ENCODE assay signal across 24 mouse cellular contexts in genomic region chr6:65613924-65614585, GRCm38 (mm10). TPM values are rescaled to one million over a fixed set of nuclear protein-coding genes. Genes with fewer than 3 reads are reported as not detected.
DNase-seq lines count a peak whose midpoint lies in the region; ATAC-seq and TF ChIP-seq lines count a peak whose summit lies in the region.
"Had no signal": no experiment of that assay in that cellular context is flagged by ENCODE, and none has a peak within 500 bp of the region (broad histone marks: within the 10 kb centered on the region; RNA-seq: fewer than 3 reads in every experiment).

No protein-coding gene starts in this region.

- no peak for ATAC-seq in cerebellum, adult (ENCODE audit: insufficient number of reproducible peaks, low FRiP score, low TSS enrichment)
- peak; percentile 86 for ATAC-seq in granulocyte monocyte progenitor cell, adult 5-6 weeks (replicated peaks; ENCODE audit: poor library complexity, severe bottlenecking)
- peak; percentile 75 for ATAC-seq in megakaryocyte progenitor cell, adult 5-6 weeks (replicated peaks; ENCODE audit: poor library complexity)
- ATAC-seq in midbrain, embryonic 15.5 days (replicated peaks): no peak
- ATAC-seq: activated CD4-positive, CD25-positive, alpha-beta regulatory T cell, adult 4 months; forebrain, embryonic 14.5 days; intestine, embryonic 16.5 days; Patski had no signal

- in situ Hi-C loops in CH12.LX (cut with MboI; ENCODE audit: low pct_ligation_motif_present, low pct_unique_long_range_greater_than_20kb, low sequenced_read_pairs): no loop called here

- no peak for TF ChIP-seq CTCF in CH12.LX (conservative IDR thresholded peaks at IDR 0.05 in 1 of 2, IDR thresholded peaks at IDR 0.05 in 1 of 2; ENCODE audit: low read depth in 2 of 2, low read length in 2 of 2)

- H3K9me3 ChIP-seq in CH12.LX (replicated peaks; ENCODE audit: low read length): no peaks in the 10 kb centered on the region
- no peaks in the 10 kb centered on the region for H3K9me3 ChIP-seq in midbrain, embryonic 15.5 days
- H3K9me3 ChIP-seq: embryonic facial prominence, embryonic 15.5 days; forebrain, embryonic 10.5 days; heart, embryonic 15.5 days; hindbrain, embryonic 15.5 days had no signal

- H3K4me3 ChIP-seq in CH12.LX (replicated peaks in 1 of 3; ENCODE audit: low read depth in 2 of 3, low read length in 2 of 3, poor library complexity in 1 of 3): no peak overlapping the region
- no peak overlapping the region for H3K4me3 ChIP-seq in midbrain, embryonic 15.5 days
- H3K4me3 ChIP-seq: embryonic facial prominence, embryonic 15.5 days; erythroblast, embryonic 14.5 days; forebrain, embryonic 10.5 days; gastrocnemius, adult 2 months; heart, adult 2 months; heart, embryonic 15.5 days; hindbrain, embryonic 15.5 days had no signal

- peak overlapping the region; percentile 49 for H3K27ac ChIP-seq in CH12.LX (ENCODE audit: insufficient read depth, low read depth)
- no peak overlapping the region for H3K27ac ChIP-seq in midbrain, embryonic 15.5 days
- H3K27ac ChIP-seq: embryonic facial prominence, embryonic 15.5 days; forebrain, embryonic 10.5 days; gastrocnemius, adult 2 months; heart, adult 2 months; heart, embryonic 15.5 days; hindbrain, embryonic 15.5 days had no signal

- DNase-seq in cerebellum, postnatal 14 days: peak; percentile 20 to 56
- peak; percentile 59 for DNase-seq in CH12.LX (ENCODE audit: extremely low read depth)
- no peak for DNase-seq in adrenal gland, adult 2 months
- DNase-seq: adrenal gland, postnatal 36 days; embryo, embryonic 11 days; gastrocnemius, adult 2 months; gastrocnemius, postnatal 36 days; heart, adult 2 months; heart, postnatal 14 days had no signal

- TF ChIP-seq POLR2A in CH12.LX (IDR thresholded peaks at IDR 0.05; ENCODE audit: low read depth, low read length): 0 out of 2 replicates have a peak, but pooled peaks have one; percentile 28

- TF ChIP-seq RAD21 in CH12.LX (IDR thresholded peaks at IDR 0.05; ENCODE audit: low read depth, low read length): no peak

- peak overlapping the region; percentile 17 for H3K9ac ChIP-seq in CH12.LX (ENCODE audit: insufficient read depth, low read depth)
- no peak overlapping the region for H3K9ac ChIP-seq in midbrain, embryonic 15.5 days
- H3K9ac ChIP-seq: embryonic facial prominence, embryonic 15.5 days; heart, embryonic 15.5 days; hindbrain, embryonic 15.5 days had no signal

- H3K79me2 ChIP-seq in CH12.LX (replicated peaks; ENCODE audit: control insufficient read depth, extremely low read depth, insufficient read depth, poor library complexity, severe bottlenecking): no peaks in the 10 kb centered on the region

- H3K4me1 ChIP-seq in CH12.LX (ENCODE audit: control insufficient read depth in 1 of 2, insufficient read depth in 2 of 2): peaks cover 19 to 53% of the 10 kb centered on the region in 2 experiments
- no peaks in the 10 kb centered on the region for H3K4me1 ChIP-seq in midbrain, embryonic 15.5 days
- H3K4me1 ChIP-seq: embryonic facial prominence, embryonic 15.5 days; forebrain, embryonic 10.5 days; hindbrain, embryonic 15.5 days had no signal

- H3K36me3 ChIP-seq in CH12.LX (replicated peaks in 1 of 2; ENCODE audit: control insufficient read depth in 1 of 2, insufficient read depth in 1 of 2, low read length in 1 of 2): no peaks in the 10 kb centered on the region
- H3K36me3 ChIP-seq in midbrain, embryonic 15.5 days (replicated peaks): no peaks in the 10 kb centered on the region
- H3K36me3 ChIP-seq: embryonic facial prominence, embryonic 15.5 days; forebrain, embryonic 10.5 days; heart, embryonic 15.5 days; hindbrain, embryonic 15.5 days had no signal

- no peaks in the 10 kb centered on the region for H3K27me3 ChIP-seq in CH12.LX (replicated peaks)
- H3K27me3 ChIP-seq in midbrain, embryonic 15.5 days (replicated peaks): no peaks in the 10 kb centered on the region
- H3K27me3 ChIP-seq: embryonic facial prominence, embryonic 15.5 days; heart, embryonic 15.5 days; hindbrain, embryonic 15.5 days had no signal

- TF ChIP-seq EP300 in CH12.LX (IDR thresholded peaks at IDR 0.05; ENCODE audit: low read length): no peak

- 0 out of 2 replicates have a peak overlapping the region, but pooled peaks have one; percentile 11 for H3K4me2 ChIP-seq in CH12.LX (ENCODE audit: insufficient read depth, low read depth, poor library complexity, severe bottlenecking)
- no peak overlapping the region for H3K4me2 ChIP-seq in midbrain, embryonic 15.5 days
- H3K4me2 ChIP-seq: embryonic facial prominence, embryonic 15.5 days; heart, embryonic 11.5 days; heart, embryonic 15.5 days; hindbrain, embryonic 15.5 days had no signal

- dilution Hi-C loops in CH12.LX (cut with MboI; ENCODE audit: extremely low pct_ligation_motif_present, extremely low pct_unique_long_range_greater_than_20kb, low sequenced_read_pairs): no loop called here

TF ChIP-seq in CH12.LX, 34 proteins besides CTCF, POLR2A, EP300 and RAD21:
- peak; percentile 63; the same call in 1 of the 2 replicates for TF ChIP-seq TBP (conservative IDR thresholded peaks at IDR 0.05; ENCODE audit: low read depth, low read length)
- 0 out of 2 replicates have a peak, but pooled peaks have one; percentile 28 for TF ChIP-seq TCF12 (IDR thresholded peaks at IDR 0.05; ENCODE audit: low read depth, low read length)
- no peak for TF ChIP-seq MEF2A (IDR thresholded peaks at IDR 0.05; ENCODE audit: borderline replicate concordance, low read depth, low read length)

RNA-seq across cellular contexts. Expression of gene Ndnf, which starts 57.3 kb away (rescaled TPM):
- total RNA-seq in CH12.LX (2012; rRNA removed) (under 0.01 TPM in 1 of 2 replicates, not detected in the other), CH12.LX (2014; rRNA removed) (0.03 TPM in 1 of 2 replicates, not detected in the other)
- polyA plus RNA-seq in CH12.LX (2012; ENCODE audit: insufficient read length, low read depth): not detected in 2 replicates
- total RNA-seq in granulocyte monocyte progenitor cell, adult 5-6 weeks (2014; fragmentation: Nextera tagmentation): not detected in 2 replicates
- 0.05 TPM in 1 of 2 replicates, not detected in the other for total RNA-seq in granulocyte monocyte progenitor cell, adult 5-6 weeks (2017)
- total RNA-seq in megakaryocyte progenitor cell, adult 5-6 weeks (2015): 0.10 TPM in 1 of 2 replicates, not detected in the other
- under 0.01 TPM in 1 of 2 replicates, not detected in the other for total RNA-seq in megakaryocyte progenitor cell, adult 5-6 weeks (2017)
- 4.0 and 4.2 TPM in 2 replicates for polyA plus RNA-seq in midbrain, embryonic 15.5 days (2015; fragmentation: Nextera tagmentation; extraction: Ambion mirVana)
- 1 to 10 TPM; 1.4 to 2.5 TPM for total RNA-seq in adrenal gland, adult 2 months (2021)
- 0.23 and 0.44 TPM in 2 replicates for polyA plus RNA-seq in adrenal gland, adult 2 months (2012; rRNA removed)
- polyA plus RNA-seq: C2C12; erythroblast, embryonic 14.5 days; Patski had no signal

Comparison
In these comparisons a context has a peak if more than half of its experiments do, and no peak if none do; other contexts are left out.
1. ATAC-seq: peak in granulocyte monocyte progenitor cell, adult 5-6 weeks (single experiment) and megakaryocyte progenitor cell, adult 5-6 weeks (single experiment); none in cerebellum, adult (single experiment) and midbrain, embryonic 15.5 days (single experiment).